Mouse (Mus musculus) C2C12 (cell line): ENCODE results near the gene Dcst2. TPM values are rescaled to one million over a fixed set of nuclear protein-coding genes. Genes with fewer than 3 reads are reported as not detected.

Experiments used
- H3K27me3 ChIP-seq: one replicate; pipeline ENCODE4 v1.6.1; 2011; ENCODE audit not compliant: control insufficient read depth, insufficient read depth, insufficient read length
- H3K36me3 ChIP-seq: one replicate; pipeline ENCODE4 v1.6.1; 2011; ENCODE audit not compliant: control insufficient read depth, insufficient read depth
- H3K4me3 ChIP-seq: one replicate; pipeline ENCODE4 v1.5.1; 2011; ENCODE audit warnings: mild to moderate bottlenecking, control low read depth; ENCODE audit not compliant: poor library complexity, insufficient read depth, severe bottlenecking
- H3K79me2 ChIP-seq: one replicate; pipeline ENCODE4 v1.6.1; 2011; ENCODE audit not compliant: control insufficient read depth, insufficient read depth
- H3K79me3 ChIP-seq: one replicate; pipeline ENCODE4 v1.6.1; 2011; ENCODE audit warnings: low read depth, control low read depth
- H3ac ChIP-seq: one replicate; pipeline ENCODE3; 2011; ENCODE audit warnings: low read depth; ENCODE audit not compliant: control insufficient read depth, insufficient read length
- CEBPB ChIP-seq: IDR thresholded peaks from one replicate; pipeline ENCODE4 v1.6.1; 2011; ENCODE audit warnings: low read depth, mild to moderate bottlenecking, control low read depth, moderate library complexity
- CTCF ChIP-seq: IDR thresholded peaks from one replicate; pipeline ENCODE4 v1.5.1; 2011; ENCODE audit not compliant: control insufficient read depth, insufficient read depth, insufficient read length
- FOSL1 ChIP-seq: IDR thresholded peaks from one replicate; pipeline ENCODE4 v1.8.0; 2011; ENCODE audit warnings: mild to moderate bottlenecking, low read length; ENCODE audit not compliant: poor library complexity, insufficient read depth, severe bottlenecking
- MAX ChIP-seq: IDR thresholded peaks from one replicate; pipeline ENCODE4 v1.6.1; 2011; ENCODE audit warnings: mild to moderate bottlenecking, control low read depth
- MYOD1 ChIP-seq: IDR thresholded peaks from one replicate; pipeline ENCODE4 v1.6.1; 2011; ENCODE audit warnings: low read depth; ENCODE audit not compliant: control insufficient read depth, insufficient read length
- MYOG ChIP-seq: IDR thresholded peaks from one replicate; pipeline ENCODE4 v1.6.1; 2011; ENCODE audit not compliant: control insufficient read depth, insufficient read length; ENCODE audit errors: extremely low read depth
- USF1 ChIP-seq: IDR thresholded peaks from one replicate; pipeline ENCODE4 v1.6.1; 2011; ENCODE audit warnings: low read depth, mild to moderate bottlenecking, control low read depth, moderate library complexity
- polyA plus RNA-seq: library from polyadenylated mRNA; unstranded; fragments of >200 nt; fragmentation: generic; extraction: Trizol; gene quantifications from one replicate; pipeline ENCODE4 v1.2.1, GENCODE M21; 2012; ENCODE audit warnings: missing spikeins

The Dcst2 gene
- polyA plus RNA-seq, 1 experiment, result 0.01 TPM

DNA sequence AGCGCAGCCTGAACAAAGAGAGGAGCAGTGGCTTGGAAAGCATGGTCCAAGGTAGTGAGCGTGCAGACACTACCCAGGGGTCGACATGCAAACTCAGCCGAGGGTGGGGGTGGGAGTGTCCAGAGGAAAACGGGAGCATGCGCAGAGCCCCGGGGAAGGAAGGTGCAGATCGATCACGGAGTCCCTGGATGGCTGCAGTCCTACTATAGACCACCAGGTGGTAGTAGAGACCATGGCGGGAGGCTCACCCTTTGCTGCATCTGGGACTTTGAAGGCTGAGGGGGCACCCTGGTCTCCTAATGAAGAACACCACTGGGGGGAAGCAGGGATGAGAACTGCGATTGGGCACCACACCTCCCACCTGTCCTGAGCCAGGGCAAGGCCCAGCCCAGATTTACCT lies 21.3 kb upstream of the Dcst2 start:
- Histone ChIP-seq H3K79me2 (peaks cover 16% of the 10 kb centered on the region), H3K4me3 (no peak overlapping the region), H3K27me3 (no peaks in the 10 kb centered on the region), H3K79me3 (no peaks in the 10 kb centered on the region), H3ac (no peak overlapping the region), H3K36me3 (peaks cover 7% of the 10 kb centered on the region)
- TF ChIP-seq CTCF (peak; percentile 91), USF1 (no peak)

DNA sequence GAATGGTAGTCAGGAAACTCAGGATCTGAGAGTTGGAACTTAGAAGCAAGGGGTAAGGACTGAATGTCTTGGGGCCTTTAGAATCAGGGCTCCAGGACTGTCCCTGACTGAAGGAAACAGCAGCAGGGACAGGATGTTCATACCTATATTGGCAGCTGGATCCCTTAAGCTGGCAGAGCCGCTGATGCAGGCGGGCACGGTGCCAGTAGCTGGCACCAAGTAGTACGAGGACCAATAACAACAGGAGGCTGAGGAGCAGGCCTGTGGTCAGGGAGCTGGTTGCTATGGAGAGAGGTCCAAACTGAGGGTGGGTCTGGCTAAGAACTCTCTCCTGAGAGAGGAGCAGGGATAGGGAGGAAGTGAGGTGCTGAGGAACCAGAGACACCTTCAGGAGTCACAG lies 20.0 kb upstream of the Dcst2 start:
- no peaks in the 10 kb centered on the region for H3K79me3 ChIP-seq
- H3K36me3 ChIP-seq, result peaks cover 11% of the 10 kb centered on the region
- H3K27me3 ChIP-seq, result no peaks in the 10 kb centered on the region
- H3K79me2 ChIP-seq, result peaks cover 7% of the 10 kb centered on the region
- TF ChIP-seq MYOD1, result no peak
- no peak for TF ChIP-seq FOSL1
- TF ChIP-seq MAX, result no peak
- TF ChIP-seq CTCF, result no peak
- TF ChIP-seq MYOG, result no peak
- no peak for TF ChIP-seq CEBPB
- no peak for TF ChIP-seq USF1
- H3ac ChIP-seq, result no peak overlapping the region
- no peak overlapping the region for H3K4me3 ChIP-seq

DNA sequence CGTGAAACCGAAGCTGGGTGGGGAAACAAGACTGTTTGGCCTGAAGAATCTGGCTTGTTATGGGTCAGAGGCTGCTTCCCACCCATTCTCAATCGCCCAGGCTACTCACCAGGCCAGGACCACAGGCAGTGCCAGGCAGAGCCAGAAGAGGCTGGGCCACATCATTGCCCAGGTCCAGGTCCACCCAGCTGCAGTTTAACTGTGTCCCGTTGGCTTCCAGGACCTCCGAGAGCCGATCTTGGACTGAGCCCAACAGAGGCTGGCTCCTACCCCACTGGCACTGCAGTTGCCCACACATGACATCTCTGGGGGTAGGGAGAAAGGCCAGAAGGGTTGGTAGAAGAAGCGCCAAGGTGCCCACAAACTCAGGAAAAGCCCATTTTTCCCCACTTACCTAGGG lies 18.5 kb upstream of the Dcst2 start:
- H3K27me3 ChIP-seq, result no peaks in the 10 kb centered on the region
- no peak overlapping the region for H3ac ChIP-seq
- H3K79me2 ChIP-seq, result no peaks in the 10 kb centered on the region
- H3K79me3 ChIP-seq, result no peaks in the 10 kb centered on the region
- TF ChIP-seq USF1, result no peak
- TF ChIP-seq MAX, result no peak
- no peak for TF ChIP-seq MYOG
- TF ChIP-seq CEBPB, result no peak
- TF ChIP-seq CTCF, result no peak
- no peak for TF ChIP-seq FOSL1
- TF ChIP-seq MYOD1, result no peak
- peaks cover 11% of the 10 kb centered on the region for H3K36me3 ChIP-seq
- no peak overlapping the region for H3K4me3 ChIP-seq

DNA sequence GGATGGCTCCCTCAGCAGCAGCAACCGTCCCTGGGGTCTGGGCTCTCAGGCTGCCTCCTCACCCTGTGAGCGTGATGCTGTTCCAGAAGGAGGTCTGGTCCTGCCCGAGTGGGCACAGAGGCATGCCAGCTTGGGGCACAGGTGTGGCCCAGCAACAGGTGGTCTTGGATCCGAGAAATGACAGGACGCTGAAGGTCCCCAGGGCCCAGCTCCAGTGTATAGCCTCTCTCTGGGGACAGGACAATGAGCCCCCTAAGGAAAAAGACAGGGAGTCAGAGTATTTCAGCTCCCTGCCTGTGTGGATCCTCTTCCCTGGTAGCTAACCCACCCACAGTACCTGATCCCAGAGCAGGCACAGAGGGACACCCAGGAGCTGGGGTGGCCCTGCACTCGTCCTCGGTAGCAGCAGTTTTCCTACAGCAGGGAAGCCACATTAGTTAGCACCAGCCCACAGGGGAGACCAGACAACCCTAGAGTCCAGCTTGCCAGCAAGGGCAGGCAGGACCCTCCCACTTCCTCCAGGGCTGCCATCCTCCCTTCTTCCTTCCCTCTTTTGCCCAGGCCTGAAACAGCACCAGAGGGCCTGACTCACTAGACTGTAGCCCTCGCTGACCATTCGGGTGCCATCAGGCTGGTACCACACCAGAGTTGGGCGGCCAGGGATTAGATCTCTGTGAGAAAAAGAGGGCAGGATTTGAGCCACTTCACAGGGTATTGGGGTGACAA lies 14.8 kb upstream of the Dcst2 start:
- no peaks in the 10 kb centered on the region for H3K27me3 ChIP-seq
- TF ChIP-seq FOSL1 (no peak), MYOD1 (no peak), CEBPB (no peak), MAX (no peak), MYOG (no peak), CTCF (no peak), USF1 (no peak)
- no peak overlapping the region for H3ac ChIP-seq
- no peak overlapping the region for H3K4me3 ChIP-seq
- peaks cover 11% of the 10 kb centered on the region for H3K36me3 ChIP-seq
- H3K79me2 ChIP-seq, result no peaks in the 10 kb centered on the region
- no peaks in the 10 kb centered on the region for H3K79me3 ChIP-seq

DNA sequence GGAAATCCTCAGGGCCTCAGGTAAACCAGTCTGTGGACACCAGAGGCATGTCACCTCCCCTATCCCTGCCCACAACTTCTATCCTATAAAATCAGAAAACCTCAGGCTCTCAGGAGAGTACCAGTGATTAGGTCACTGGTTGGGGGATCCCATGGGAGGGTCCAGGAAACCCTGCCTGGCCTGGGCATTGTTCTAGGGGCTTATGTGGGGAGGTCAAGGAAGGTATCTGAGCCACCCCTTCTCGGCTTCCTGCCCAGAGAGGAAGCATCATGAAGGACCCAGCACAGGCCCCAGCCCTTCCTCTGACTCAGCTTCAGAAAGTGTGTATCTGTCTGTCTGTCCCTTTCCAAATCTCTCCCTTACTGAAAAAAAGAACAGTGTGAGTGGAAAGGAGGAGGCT lies 13.9 kb upstream of the Dcst2 start:
- no peaks in the 10 kb centered on the region for H3K79me3 ChIP-seq
- no peak overlapping the region for H3ac ChIP-seq
- H3K79me2 ChIP-seq, result no peaks in the 10 kb centered on the region
- TF ChIP-seq USF1, result no peak
- no peak for TF ChIP-seq MYOG
- TF ChIP-seq CEBPB, result no peak
- no peak for TF ChIP-seq CTCF
- TF ChIP-seq MAX, result no peak
- TF ChIP-seq MYOD1, result no peak
- TF ChIP-seq FOSL1, result no peak
- no peaks in the 10 kb centered on the region for H3K27me3 ChIP-seq
- peaks cover 11% of the 10 kb centered on the region for H3K36me3 ChIP-seq
- no peak overlapping the region for H3K4me3 ChIP-seq
